Mouse (Mus musculus) embryonic facial prominence, embryonic 14.5 days (tissue): ENCODE measurements around the gene Wasf1. TPM values are rescaled to one million over a fixed set of nuclear protein-coding genes. Genes with fewer than 3 reads are reported as not detected.

Experiments
- ATAC-seq: fragments of 200-750 bp; cut with Nextera tagmentation; 2 replicates; pipeline ENCODE4 v1.8.0; 2017; ENCODE audit warnings: low read depth, moderate number of reproducible peaks, moderate TSS enrichment
- DNase-seq: peaks from one replicate; pipeline ENCODE4 v3.0.0-alpha.2; 2015; ENCODE audit warnings: low spot score
- H3K27ac ChIP-seq: fragments of 300-500 bp; sonication (generic); replicated peaks from 2 replicates; pipeline ENCODE4 v1.5.1; 2014; ENCODE audit warnings: low read depth, mild to moderate bottlenecking, low read length, moderate library complexity
- H3K27me3 ChIP-seq: fragments of 300-500 bp; sonication (generic); replicated peaks from 2 replicates; pipeline ENCODE4 v1.6.1; 2014; ENCODE audit warnings: low read length; ENCODE audit not compliant: control insufficient read depth, insufficient read depth
- H3K36me3 ChIP-seq: fragments of 300-500 bp; sonication (generic); 2 replicates; pipeline ENCODE4 v1.6.1; 2014; ENCODE audit warnings: low read length, mixed read lengths; ENCODE audit not compliant: control insufficient read depth, insufficient read depth
- H3K4me1 ChIP-seq: fragments of 300-500 bp; sonication (generic); 2 replicates; pipeline ENCODE4 v1.6.1; 2014; ENCODE audit warnings: antibody characterized with exemption, low read length; ENCODE audit not compliant: control insufficient read depth, insufficient read depth
- H3K4me2 ChIP-seq: fragments of 300-500 bp; sonication (generic); 2 replicates; pipeline ENCODE4 v1.6.1; 2014; ENCODE audit warnings: low read depth, mild to moderate bottlenecking, low read length, moderate library complexity, mixed read lengths
- H3K4me3 ChIP-seq: fragments of 300-500 bp; sonication (generic); 2 replicates; pipeline ENCODE4 v1.5.1; 2014; ENCODE audit warnings: low read depth, mild to moderate bottlenecking, low read length
- H3K9ac ChIP-seq: fragments of 300-500 bp; sonication (generic); 2 replicates; pipeline ENCODE4 v1.6.1; 2014; ENCODE audit warnings: low read depth, mild to moderate bottlenecking, low read length, moderate library complexity, mixed read lengths
- H3K9me3 ChIP-seq: fragments of 300-500 bp; sonication (generic); 2 replicates; pipeline ENCODE4 v1.6.1; 2016; ENCODE audit warnings: low read length; ENCODE audit not compliant: control insufficient read depth
- WGBS: fragments of 180-500 bp; shearing (Covaris S2); extraction: QIAGEN DNeasy Blood & Tissue Kit; methylation state at CpG from one replicate; pipeline ENCODE4 v1.1.7; 2014; 5-methylcytosine and 5-hydroxymethylcytosine counted together
- polyA plus RNA-seq: library from polyadenylated mRNA; unstranded; fragments of >200 nt; fragmentation: Nextera tagmentation; extraction: Ambion mirVana; gene quantifications from 2 replicates; pipeline ENCODE4 v1.2.1, GENCODE M21; 2014

Gene Wasf1
- polyA plus RNA-seq, 1 experiment from 2014 or later: 13.9 TPM

- H3K27ac ChIP-seq: no peak overlapping the region
- H3K4me2 ChIP-seq: no peak overlapping the region
- ATAC-seq (no peak), DNase-seq (no peak)
- no peaks in the 10 kb centered on the region for H3K4me1 ChIP-seq
- H3K9ac ChIP-seq: no peak overlapping the region
- H3K9me3 ChIP-seq: no peaks in the 10 kb centered on the region
- 93% methylated on average over 20 of the region's 20 CpGs for WGBS
- no peak overlapping the region for H3K4me3 ChIP-seq
- no peaks in the 10 kb centered on the region for H3K27me3 ChIP-seq
- H3K36me3 ChIP-seq: peaks cover 44% of the 10 kb centered on the region
These were observed 54.3 kb downstream of the Wasf1 start for GRCm38 (mm10) chr10:40937569-40937968.

- ATAC-seq: no peak
These were observed 59.4 kb downstream of the Wasf1 start for GRCm38 (mm10) chr10:40942688-40943087.

GRCm38 (mm10) chr10:40950176-40950575 is 66.9 kb downstream of the Wasf1 start:
- H3K9me3 ChIP-seq: no peaks in the 10 kb centered on the region
- no peaks in the 10 kb centered on the region for H3K36me3 ChIP-seq
- DNase-seq (peak; percentile 45), ATAC-seq (no peak)
- no peak overlapping the region for H3K9ac ChIP-seq
- 55% methylated on average over 3 of the region's 3 CpGs for WGBS
- H3K4me3 ChIP-seq: no peak overlapping the region
- no peaks in the 10 kb centered on the region for H3K4me1 ChIP-seq
- no peaks in the 10 kb centered on the region for H3K27me3 ChIP-seq
- H3K4me2 ChIP-seq: no peak overlapping the region
- no peak overlapping the region for H3K27ac ChIP-seq

More at GRCm38 (mm10) chr10:40942688-40943087, 59.4 kb downstream of the Wasf1 start:
- H3K4me1 ChIP-seq: no peaks in the 10 kb centered on the region
- no peaks in the 10 kb centered on the region for H3K9me3 ChIP-seq
- no peaks in the 10 kb centered on the region for H3K27me3 ChIP-seq
- H3K4me3 ChIP-seq: no peak overlapping the region
- no peak overlapping the region for H3K27ac ChIP-seq
- no peak overlapping the region for H3K9ac ChIP-seq
- H3K4me2 ChIP-seq: no peak overlapping the region
- WGBS: 72% methylated on average over 4 of the region's 4 CpGs
- DNase-seq: no peak
- peaks cover 3% of the 10 kb centered on the region; the same call in 1 of the 2 replicates for H3K36me3 ChIP-seq

- H3K27ac ChIP-seq: no peak overlapping the region
- 75% methylated on average over 5 of the region's 5 CpGs for WGBS
- H3K27me3 ChIP-seq: no peaks in the 10 kb centered on the region
These were observed 72.9 kb downstream of the Wasf1 start for GRCm38 (mm10) chr10:40956206-40956605.

GRCm38 (mm10) chr10:40961365-40961764 is 78.1 kb downstream of the Wasf1 start:
- no peak overlapping the region for H3K9ac ChIP-seq
- ATAC-seq: no peak
- no peaks in the 10 kb centered on the region for H3K27me3 ChIP-seq
- H3K27ac ChIP-seq: no peak overlapping the region
- no peaks in the 10 kb centered on the region for H3K36me3 ChIP-seq
- WGBS: 45% methylated on average over 6 of the region's 6 CpGs
- H3K9me3 ChIP-seq: 0 out of 2 replicates have a peak, but pooled peaks cover 5% of the 10 kb centered on the region
- no peaks in the 10 kb centered on the region for H3K4me1 ChIP-seq
- peak; percentile 63 for DNase-seq
- H3K4me3 ChIP-seq: no peak overlapping the region
- H3K4me2 ChIP-seq: no peak overlapping the region

More at GRCm38 (mm10) chr10:40956206-40956605, 72.9 kb downstream of the Wasf1 start:
- no peak for ATAC-seq
- no peaks in the 10 kb centered on the region for H3K36me3 ChIP-seq
- no peak overlapping the region for H3K4me2 ChIP-seq
- H3K4me3 ChIP-seq: no peak overlapping the region
- H3K9me3 ChIP-seq: 0 out of 2 replicates have a peak, but pooled peaks cover 5% of the 10 kb centered on the region
- H3K9ac ChIP-seq: no peak overlapping the region
- no peak for DNase-seq
- H3K4me1 ChIP-seq: no peaks in the 10 kb centered on the region

- 91% methylated on average over 4 of the region's 4 CpGs for WGBS
- no peak overlapping the region for H3K4me2 ChIP-seq
These were observed 78.7 kb downstream of the Wasf1 start for GRCm38 (mm10) chr10:40962008-40962407.

GRCm38 (mm10) chr10:40964546-40964945 is 81.3 kb downstream of the Wasf1 start:
- no peak for DNase-seq
- no peak overlapping the region for H3K27ac ChIP-seq
- no peaks in the 10 kb centered on the region for H3K36me3 ChIP-seq
- no peak overlapping the region for H3K4me3 ChIP-seq
- 51% methylated on average over 4 of the region's 4 CpGs for WGBS
- ATAC-seq: no peak
- no peak overlapping the region for H3K4me2 ChIP-seq
- H3K27me3 ChIP-seq: no peaks in the 10 kb centered on the region
- 0 out of 2 replicates have a peak, but pooled peaks cover 5% of the 10 kb centered on the region for H3K4me1 ChIP-seq
- H3K9me3 ChIP-seq: no peaks in the 10 kb centered on the region
- H3K9ac ChIP-seq: no peak overlapping the region

More at GRCm38 (mm10) chr10:40962008-40962407, 78.7 kb downstream of the Wasf1 start:
- no peaks in the 10 kb centered on the region for H3K36me3 ChIP-seq
- H3K4me1 ChIP-seq: no peaks in the 10 kb centered on the region
- 0 out of 2 replicates have a peak, but pooled peaks cover 5% of the 10 kb centered on the region for H3K9me3 ChIP-seq
- ATAC-seq: no peak
- H3K27me3 ChIP-seq: no peaks in the 10 kb centered on the region
- no peak for DNase-seq
- H3K4me3 ChIP-seq: no peak overlapping the region
- no peak overlapping the region for H3K27ac ChIP-seq
- H3K9ac ChIP-seq: no peak overlapping the region

- WGBS: 54% methylated on average over 8 of the region's 8 CpGs
These were observed 85.3 kb downstream of the Wasf1 start for GRCm38 (mm10) chr10:40968551-40968950.

More at GRCm38 (mm10) chr10:40968551-40968950, 85.3 kb downstream of the Wasf1 start:
- Histone ChIP-seq H3K4me3 (no peak overlapping the region), H3K36me3 (no peaks in the 10 kb centered on the region), H3K9ac (no peak overlapping the region), H3K4me1 (0 out of 2 replicates have a peak, but pooled peaks cover 7% of the 10 kb centered on the region), H3K9me3 (no peaks in the 10 kb centered on the region), H3K4me2 (no peak overlapping the region), H3K27ac (no peak overlapping the region), H3K27me3 (no peaks in the 10 kb centered on the region)
- ATAC-seq (no peak), DNase-seq (no peak)
